Mouse (Mus musculus) kidney, adult 2 months (tissue): ENCODE measurements around the gene Tmem161a.

Experiments
- CTCF ChIP-seq: fragments of 200-500 bp; conservative IDR thresholded peaks from 2 replicates; pipeline ENCODE4 v1.5.1; 2011; ENCODE audit warnings: low read depth, mild to moderate bottlenecking, control low read depth, low read length, moderate library complexity, mixed read lengths; ENCODE audit not compliant: insufficient read depth, insufficient read length
- POLR2A ChIP-seq: fragments of 200-500 bp; IDR thresholded peaks from one replicate; pipeline ENCODE4 v1.6.1; 2011; ENCODE audit warnings: low read depth, low read length, control low read depth

GRCm38 (mm10) chr8:70172043-70172681 lies at the start of gene Tmem161a:
- peak; percentile 61 for TF ChIP-seq POLR2A
- no peak for TF ChIP-seq CTCF
